Mouse (Mus musculus) kidney, postnatal 14 days (tissue): ENCODE measurements around the gene Renbp.

Experiments used
- DNase-seq: peaks from one replicate; pipeline ENCODE4 v3.0.0; 2022; ENCODE audit warnings: mixed read lengths

Gene Renbp

DNA sequence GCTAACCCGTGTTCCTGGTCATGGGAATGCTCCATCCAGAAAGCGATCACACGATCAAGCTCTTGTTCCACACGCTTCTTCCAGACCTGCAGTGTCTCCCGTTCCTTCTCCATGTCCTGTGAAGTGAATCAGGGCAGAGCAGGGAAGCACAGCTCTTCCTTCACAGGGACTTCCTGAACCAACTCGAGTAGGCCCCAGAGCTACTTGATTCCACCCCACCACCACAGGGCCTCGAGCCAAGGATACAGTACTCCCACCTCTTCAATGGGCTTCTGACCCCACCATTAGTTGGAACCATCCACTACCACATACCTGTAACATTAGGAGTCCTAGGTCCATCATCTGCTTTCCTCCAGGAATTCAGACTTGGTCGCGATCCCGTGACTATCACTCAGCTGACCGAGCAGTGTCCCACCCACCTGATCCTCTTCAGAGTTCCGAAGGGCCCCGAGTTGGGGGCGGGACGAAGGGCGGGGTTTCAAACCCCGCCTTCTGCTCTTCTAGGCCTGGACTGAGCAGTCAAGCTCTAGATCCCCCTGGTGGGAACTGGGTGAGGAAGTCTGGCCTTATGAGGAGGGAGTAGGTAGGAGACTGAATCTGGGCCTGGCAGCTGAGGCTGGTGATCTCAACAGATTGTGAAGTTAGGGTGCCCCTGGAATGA, at the start of gene Renbp:
TSS of gene Renbp (minus strand) at position 449 of the 661 bp plus-strand sequence.
- peak; percentile 87 for DNase-seq

DNA sequence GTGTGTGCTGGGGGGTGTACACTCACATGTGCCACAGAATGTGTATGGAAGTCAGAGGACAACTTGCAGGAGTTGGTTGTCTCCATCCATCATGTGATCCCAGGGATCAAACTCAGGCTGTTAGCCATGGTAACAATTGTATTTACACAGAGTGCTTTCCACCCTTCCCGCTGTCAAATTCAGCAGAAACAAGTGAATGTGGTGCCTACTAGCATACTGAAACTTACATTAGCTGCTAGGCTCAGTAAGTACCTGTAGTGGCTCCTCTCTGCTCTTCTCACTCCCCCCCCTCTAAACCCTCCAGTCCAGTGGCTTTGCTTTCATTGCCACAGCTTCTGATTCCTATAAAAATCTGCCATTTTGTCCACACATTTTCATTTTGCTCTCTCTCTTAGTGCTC, 47.1 kb upstream of the Renbp start:
- no peak for DNase-seq

DNA sequence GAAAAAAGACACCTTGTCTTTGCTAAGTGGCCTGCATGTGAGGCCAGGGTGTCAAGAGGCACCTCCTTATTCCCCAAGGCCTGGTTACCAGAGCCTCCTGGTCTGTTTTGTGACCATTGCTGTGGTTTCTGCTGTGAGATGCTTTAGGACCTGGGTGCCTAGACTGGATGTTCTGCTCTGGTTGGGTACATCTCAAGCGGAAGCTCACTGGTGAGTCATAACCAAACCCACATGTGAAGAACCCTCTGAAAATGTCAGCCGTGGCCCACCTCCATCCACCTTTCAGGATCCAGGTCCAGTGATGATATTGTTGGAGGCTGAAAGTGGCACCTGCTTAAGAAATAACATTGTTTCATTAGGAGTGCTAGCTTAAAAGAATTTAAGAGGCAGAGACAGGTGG, 45.6 kb upstream of the Renbp start:
- DNase-seq: no peak

DNA sequence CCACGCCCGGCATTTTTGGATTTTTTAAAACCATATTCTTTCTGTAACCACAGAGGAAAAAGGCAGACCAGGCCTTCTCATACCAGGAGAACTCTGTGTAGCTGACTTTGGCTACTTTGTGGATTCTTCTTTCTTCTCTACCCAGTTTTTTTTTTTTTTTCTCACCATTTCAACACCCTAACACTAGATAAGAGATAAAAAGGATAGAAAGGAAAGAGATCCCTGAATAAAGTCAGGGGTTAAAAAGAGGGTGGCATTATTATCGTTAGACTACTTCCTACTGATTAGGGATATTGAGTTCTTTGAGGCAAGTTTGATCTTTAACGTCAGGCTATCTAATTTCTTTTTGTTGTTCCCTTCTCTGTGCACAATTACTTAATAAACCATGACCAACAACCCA, 42.1 kb upstream of the Renbp start:
- DNase-seq: no peak

DNA sequence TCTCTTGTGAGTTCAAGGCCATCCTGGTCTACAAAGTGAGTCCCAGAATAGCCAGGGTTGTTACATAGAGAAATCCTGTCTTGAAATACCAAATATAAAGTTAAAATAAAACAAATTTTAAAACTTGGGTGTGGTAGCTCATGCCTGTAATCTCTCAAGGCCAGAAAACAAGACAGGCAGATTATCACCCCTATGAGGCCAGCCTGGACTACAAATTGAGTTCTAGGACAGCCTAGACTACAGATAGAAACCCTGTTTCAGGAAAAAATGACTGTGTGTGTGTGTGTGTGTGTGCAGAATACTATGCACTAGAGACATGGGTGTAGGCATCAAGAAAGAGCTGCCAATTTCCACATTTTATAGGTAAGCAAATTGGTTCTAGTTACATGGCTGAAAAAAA, 40.1 kb upstream of the Renbp start:
- DNase-seq: no peak

DNA sequence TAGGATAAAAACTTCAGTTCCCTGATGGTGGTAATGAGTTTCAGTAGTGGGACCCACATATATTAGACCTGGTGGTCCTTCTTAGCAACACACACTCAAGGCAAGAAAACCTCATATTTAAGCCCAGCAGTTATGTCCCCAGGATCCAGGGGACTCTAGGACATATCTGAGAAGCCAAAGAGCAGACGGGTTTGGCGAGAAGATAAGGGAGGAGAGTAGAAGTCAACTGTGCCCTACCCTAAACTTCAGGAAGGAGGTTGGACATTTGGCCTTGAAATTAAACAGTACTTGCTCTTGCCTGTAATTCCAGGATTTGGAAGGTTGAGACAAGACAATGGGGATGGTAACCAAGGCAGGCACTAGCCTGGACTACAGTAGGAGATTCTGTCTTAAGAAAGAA, 39.1 kb upstream of the Renbp start:
- DNase-seq: no peak

DNA sequence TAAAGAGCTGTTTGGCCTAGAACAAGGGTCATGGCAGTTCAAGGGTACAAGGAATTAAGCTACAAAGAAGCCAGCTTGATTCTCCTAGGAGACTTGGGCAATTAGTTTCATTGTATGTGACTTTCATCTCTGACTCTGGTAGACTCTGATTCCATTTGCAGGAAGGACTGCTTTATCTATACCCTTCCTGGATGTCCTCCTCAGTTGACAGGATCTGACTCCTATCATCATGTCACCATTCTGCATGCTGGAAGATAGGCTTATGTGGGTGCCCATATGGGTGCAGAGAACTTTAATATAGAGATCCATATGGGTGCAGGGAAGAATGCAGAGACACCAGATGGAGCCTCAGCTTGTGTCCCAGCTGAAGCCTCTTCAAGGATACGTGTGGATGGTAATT, 38.5 kb upstream of the Renbp start:
- no peak for DNase-seq

DNA sequence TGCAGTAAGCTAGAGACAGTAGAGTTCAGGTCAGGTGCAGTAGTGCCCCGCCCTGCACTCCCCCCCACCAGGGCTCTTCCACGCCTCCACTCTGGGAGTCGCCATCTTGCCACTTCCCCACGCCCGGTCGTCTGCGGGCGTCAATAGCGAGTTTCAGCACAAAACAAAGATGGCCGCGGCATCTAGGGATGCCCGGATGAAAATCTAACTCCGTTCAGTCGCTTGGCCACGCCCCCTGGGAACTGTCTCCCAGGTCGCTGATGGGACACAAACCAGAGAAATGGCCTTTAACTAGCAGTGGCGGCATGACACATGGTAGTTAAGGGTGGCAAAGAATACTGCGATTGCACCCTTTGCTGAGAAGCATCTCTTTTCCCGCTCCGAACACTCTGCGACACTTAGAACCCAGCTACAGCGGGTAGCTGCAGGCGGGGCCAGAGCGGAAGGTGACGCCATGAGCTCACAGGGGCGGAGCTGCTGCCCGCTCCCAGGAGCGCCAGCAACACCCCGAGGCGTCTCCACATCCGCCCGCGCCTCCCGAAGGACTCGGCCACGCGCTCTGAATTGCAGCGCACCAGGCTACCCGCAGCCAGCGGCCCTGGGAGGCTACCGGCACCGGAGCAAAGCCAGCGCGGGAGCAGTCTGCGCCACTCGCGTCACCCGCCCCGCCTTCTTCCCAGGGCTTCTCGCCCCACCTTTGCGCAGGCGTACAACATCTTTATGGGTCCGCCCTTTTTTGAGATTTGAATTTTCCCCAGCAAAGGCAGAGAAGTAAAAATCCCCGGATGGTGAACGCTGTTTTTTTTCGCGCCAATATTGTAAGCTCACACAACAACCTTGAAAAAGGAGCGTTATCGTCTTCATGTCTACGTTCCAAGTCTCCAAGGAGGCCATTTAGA, 36.8 kb upstream of the Renbp start:
- peak; percentile 93 for DNase-seq

DNA sequence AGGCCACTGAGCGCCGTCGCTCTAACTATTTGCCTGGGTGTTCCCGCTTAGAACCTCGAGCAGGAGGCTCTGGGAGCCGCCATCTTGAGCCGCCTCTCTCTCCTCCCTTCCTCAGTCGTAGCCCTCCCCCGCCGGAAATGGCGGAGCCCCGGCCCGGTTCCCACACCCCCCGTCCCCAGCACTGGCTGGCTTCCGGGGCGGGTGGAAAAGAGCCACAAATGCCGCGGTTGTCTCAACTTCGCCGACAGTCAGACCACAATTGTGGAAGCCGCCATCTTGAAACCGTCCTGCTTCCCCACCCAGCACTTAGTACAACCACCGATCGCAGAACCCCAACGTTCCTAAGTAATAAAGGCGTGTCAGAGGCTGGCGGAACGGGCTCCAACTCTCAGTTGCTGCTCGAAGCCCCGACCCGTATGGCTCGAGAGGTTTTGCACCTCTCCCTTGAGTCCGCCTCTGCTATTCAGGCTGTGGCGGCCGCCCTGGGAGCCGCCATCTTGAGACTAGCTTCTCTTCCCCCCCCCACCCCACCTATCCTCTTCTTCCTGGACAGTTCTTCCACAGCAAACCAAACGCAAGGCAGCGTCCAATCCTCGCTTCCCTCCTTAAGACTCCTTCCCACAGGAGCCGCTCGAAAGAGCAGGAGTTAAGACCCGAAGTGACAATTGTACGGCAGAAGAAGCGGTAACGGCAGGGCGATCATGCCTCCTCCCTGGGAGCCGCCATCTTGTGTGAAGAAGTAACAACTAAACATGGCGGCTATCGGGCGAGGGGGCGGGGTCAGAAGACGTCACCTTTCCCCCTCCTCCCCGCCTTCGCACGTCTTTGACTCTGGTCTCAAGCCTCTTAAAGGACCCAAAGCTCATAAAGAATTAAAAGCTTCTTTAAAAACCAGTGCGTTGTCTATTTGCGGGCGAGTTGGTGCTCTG, 35.9 kb upstream of the Renbp start, which contains the start of gene Hcfc1:
TSS of gene Hcfc1 (minus strand) at position 110 of the 929 bp plus-strand sequence.
- DNase-seq: peak; percentile 93

DNA sequence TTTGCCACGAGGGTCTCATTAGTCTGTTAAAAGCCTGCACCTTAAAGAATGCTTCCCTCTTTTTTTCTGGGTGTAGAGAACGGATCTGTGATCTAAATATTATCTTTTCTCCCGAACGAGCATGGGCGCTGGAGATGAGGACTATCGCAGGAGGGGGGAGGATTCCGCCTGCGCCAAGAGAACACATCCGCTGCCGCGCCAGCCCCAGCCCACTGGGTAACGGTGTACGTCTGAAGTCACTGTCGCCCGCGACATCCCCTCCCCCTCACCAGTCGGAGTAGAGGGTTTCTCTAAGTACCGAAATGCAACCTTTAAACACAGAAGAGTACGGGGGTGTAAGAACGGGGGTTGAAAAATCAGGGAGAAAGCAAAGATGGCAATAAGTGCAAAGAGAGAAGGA, 34.7 kb upstream of the Renbp start:
- peak; percentile 58 for DNase-seq

DNA sequence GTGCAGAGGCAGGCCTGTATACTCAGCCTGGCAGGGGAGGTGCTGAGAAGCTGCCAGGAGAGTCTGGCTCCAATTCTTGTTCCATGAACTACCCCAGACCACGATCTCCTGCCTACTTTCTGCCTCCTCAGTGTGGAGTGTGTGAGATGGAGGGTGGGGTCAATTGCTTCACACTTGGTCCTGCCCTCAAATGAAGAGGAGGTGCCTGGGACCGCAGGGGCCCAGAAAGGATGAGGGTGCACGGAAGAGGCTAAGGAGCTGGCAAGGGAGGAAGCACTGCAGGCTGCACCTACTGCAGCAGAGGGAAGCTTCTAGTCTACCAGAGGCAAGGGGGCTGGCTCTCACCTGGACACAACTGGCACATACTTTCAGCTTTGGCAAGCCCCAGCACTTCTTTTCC, 33.7 kb upstream of the Renbp start:
- peak; percentile 10 for DNase-seq

DNA sequence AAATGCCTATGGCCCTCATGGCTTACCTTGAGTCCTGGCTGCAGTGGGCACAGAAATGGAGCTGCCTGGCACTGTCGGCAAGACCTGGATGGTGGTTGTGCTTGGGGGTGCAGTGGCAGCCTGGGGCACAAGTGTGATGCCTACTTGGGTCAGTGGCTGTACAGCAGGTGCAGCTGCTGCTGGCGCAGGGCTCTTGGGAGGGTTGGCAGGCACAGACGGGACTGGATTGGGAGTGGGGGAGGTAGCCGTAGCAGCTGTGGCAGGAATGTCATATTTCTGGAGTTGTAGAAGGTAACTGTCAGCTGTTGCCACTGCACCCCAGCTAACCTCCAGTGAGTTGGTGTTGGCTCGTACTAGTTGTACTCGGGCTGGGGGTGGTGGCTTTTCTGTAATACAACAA, 24.3 kb upstream of the Renbp start:
- DNase-seq: no peak

DNA sequence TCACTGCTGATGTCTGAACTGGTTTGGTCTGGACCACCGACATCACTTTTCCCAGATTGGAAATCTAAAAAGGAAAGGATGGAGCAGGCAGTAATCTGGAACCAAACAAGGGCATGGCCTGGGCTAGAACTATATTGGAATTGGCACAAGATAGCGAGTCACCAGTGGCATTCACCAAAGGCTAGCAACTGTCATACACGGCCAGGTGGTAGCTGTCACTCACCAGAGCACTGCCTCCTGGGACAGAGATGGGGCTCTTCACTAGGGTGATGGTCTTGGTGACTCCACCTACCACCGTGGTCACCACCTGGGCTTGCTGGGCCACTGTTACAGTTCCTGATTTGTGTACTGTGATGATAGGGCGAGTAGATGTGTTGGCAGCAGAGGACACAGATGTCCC, 22.0 kb upstream of the Renbp start:
- no peak for DNase-seq

DNA sequence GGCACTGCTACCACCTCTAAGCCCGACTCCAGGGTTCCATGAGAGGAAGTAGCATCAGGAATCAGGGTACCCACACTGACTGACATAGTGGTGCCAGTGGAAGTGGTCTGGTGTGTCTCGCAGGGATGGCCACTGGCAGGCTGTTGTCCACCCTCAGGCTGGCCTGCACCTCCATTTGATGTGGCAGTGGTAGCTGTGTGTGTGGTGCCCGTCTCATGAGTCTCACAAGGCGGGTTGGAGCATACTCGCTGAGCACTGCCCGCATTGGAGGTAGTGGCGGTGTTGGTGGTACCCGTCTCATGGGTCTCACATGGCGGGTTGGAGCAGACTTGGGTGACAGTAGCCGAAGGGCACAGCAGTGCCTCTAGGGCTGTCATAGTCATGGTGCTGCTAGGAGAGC, 18.7 kb upstream of the Renbp start:
- no peak for DNase-seq

DNA sequence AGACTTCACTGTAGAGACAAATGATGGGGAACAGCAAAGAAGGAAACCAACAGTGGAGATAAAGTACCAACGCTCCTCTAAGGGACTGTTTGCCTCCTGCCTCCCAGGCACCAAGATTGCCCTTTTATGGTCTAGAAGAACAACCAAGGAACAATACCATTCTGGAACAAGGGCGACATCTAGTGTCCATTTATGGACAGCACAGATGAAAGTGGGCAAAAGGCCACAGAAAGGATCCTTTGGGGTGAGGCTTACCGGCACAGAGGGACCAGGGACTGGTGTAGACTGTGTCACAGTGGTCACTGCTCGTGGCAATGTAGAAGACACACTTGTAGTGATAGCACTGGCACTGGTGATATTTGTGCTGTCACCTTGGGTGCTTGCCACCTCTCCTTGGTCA, 18.0 kb upstream of the Renbp start:
- peak; percentile 62 for DNase-seq

DNA sequence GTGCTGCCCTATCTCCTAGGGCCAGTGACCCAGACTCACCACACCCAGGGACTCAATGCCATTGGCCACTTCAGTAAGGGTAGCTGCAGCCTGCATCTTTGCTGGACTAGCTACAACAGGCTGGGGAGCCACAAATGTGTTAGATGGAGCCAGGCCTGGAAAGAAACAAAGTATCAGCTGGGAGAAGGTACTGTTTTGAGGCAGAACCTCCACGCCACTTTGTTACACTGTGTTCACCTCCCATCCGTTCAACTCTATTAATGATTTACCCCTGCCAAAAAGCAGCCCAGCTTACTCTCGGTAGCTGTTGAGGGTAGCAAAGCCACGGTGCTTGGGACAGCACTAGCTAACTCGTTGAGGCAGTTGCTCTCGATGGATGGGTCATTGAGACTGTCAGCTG, 16.2 kb upstream of the Renbp start:
- DNase-seq: no peak

DNA sequence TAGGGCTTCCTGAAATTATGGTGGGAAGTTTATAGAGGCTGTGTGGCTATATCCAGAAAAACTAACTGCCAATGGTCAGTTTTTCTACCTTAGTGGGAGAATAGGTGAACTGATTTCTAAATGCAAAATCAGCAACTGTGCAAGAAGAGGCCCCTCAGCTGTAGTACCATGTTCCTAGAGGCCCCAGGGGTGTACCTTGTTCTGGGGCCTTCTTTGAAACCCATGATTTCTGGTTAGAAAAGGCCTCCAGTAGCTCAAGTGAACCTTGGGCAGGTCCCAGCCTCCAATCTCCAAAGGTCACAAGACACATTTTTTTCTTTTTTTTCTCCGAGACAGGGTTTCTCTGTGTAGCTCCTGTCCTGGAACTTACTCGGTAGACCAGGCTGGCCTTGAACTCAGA, 11.6 kb upstream of the Renbp start:
- DNase-seq: no peak

DNA sequence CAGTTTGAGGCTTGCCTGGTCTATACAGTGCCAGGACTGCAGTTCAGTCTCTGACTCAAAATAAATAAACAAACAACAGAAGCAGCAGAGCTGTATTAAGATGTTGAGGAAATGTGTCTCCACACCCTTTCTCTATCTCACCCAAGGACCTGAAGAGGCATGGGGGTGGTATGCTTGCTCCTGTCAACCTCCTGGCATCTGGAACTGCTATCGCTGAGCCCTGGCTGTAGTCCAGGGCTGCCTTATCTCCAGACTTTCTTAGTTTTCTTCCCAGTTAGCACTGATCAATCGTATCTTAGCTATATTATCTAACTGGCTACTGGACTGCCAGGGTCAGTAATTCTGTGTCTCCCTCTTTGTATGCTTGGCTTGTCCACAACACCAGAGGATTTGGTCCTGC, 11.2 kb upstream of the Renbp start:
- DNase-seq: no peak

DNA sequence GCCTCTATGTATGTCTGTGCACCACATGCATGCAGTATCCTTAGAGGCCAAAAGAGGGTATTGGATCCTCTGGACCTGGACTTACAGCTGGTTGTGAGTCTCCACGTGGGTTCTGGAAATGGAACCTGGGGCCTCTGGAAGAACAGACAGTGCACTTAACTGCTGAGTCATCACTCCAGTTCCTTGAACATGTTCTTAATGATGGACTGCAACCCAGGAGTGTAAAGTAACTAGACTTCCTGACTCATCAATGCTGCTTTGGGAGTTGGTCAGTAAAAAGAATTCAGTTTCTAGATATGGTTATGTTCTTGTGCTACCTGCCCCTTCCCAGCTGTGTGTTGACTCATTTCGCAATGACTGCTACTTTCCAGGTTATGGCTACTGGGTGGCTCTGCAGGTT, 1.2 kb upstream of the Renbp start:
- no peak for DNase-seq

DNA sequence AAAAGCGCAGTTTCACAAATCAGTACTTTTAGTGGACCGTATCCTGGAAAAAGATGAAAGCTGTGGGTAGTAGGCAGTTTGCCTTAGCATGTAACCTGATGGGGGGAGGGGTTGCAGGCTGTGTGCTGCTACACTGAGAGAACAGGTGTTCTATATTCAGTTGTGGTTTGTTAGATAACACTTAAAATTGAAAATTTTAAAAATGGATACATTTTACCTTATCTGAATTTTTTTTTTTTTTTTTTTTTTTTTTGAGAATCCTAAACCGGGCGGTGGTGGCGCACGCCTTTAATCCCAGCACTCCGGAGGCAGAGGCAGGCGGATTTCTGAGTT, 8.1 kb downstream of the Renbp start:
- DNase-seq: no peak

DNA sequence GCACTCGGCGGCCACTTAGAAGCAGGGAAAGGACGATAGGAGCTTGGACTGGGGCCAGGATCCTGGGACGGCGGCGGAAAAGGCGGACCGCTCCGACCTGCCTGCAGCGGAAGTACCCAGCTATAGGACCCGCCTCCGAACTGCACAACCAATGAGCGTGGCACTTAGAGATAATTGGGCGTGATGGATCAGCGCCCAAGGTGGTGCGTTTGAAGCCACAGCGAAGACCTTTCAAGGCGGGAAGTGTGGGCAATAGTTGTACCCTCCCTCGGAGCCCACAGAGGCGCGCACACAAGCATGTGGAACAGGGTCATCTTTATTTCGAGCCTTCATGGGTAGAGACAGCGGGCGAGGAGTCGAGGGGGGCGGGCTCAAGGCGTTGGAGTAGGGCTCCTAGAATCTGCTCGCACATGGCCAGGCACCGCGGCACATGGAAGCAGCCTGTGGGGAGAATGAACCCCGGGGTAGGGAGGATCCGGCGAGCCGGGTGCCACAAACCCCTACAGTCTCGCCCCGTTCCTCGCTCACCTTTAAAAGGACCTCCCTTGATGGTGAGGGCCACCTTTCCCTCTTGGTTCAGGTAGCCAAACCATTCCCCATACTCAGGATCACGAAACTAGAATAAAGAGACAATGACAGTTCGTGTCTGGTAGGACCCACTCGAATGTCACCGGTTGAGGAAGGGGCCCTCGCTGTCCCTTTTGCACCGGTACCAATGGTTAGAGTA, 8.7 kb downstream of the Renbp start, which contains the start of the genes Arhgap4 and Naa10:
TSS of gene Arhgap4 (minus strand) at position 48 of the 727 bp plus-strand sequence.
TSS of gene Naa10 (minus strand) at position 122 of the 727 bp plus-strand sequence.
- DNase-seq: peak; percentile 91

DNA sequence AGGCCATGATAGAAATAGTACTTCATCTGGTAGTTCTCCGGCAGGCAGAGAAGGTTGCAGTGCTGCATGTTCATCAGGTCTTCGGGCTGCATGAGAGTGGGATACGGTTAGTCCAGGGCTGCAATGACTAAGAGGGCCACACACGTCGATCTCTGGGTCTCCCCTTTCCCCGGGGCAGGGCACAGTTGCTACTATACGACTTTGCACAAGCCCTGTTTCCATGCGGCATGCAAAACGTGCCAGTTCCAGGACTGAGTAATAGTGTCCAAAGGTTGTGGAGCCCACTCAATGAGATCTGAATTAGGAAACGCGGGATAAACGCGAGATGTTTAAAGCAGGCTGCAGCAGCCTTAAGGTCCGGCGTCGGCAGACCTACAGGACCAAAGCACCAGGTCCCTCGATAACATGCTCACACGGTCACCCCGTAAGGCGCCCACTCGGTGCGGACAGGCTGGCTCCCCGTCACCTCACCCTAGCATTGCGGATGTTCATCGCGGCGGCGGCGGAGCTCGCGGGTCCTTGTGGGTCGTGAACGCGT, 9.3 kb downstream of the Renbp start:
- no peak for DNase-seq
